In the genomic region with DNA sequence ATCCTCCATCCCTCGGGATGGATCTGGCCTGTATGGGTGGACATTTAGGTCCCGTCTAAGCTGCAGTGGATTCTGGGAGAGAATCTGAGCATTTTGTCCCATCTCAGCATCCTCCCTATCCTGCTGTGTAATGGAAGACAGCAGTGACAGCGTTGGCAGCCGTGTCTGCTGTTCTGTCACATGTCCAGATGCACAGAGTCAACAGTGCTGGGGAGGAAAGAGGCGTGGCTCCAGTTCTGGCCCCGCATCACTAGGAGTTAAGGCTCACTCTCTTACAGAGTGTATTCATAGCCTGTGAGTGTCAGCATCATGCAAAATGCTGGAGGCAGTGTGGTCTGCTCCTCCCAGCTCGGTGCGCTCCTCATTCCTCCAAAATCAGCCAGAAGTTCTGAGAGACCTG, we compare ENCODE assay signal across 18 mouse cellular contexts. TPM values are rescaled to one million over a fixed set of nuclear protein-coding genes. Genes with fewer than 3 reads are reported as not detected.
A peak's percentile ranks its signal among the peaks of the same experiment; 100 is the strongest.
DNase-seq lines count a peak whose midpoint lies in the region; ATAC-seq and TF ChIP-seq lines count a peak whose summit lies in the region.
"Had no signal": no experiment of that assay in that cellular context is flagged by ENCODE, and none has a peak within 500 bp of the region (broad histone marks: within the 10 kb centered on the region; RNA-seq: fewer than 3 reads in every experiment).

No protein-coding gene starts in this region.

- no peak overlapping the region for H3K4me3 ChIP-seq in gastrocnemius, adult 2 months
- H3K4me3 ChIP-seq in hindbrain, postnatal 0 days (ENCODE audit: low read length), result no peak overlapping the region
- H3K4me3 ChIP-seq in hindbrain, embryonic 14.5 days (replicated peaks; ENCODE audit: low read length), result no peak overlapping the region
- H3K4me3 ChIP-seq in lung, embryonic 16.5 days (ENCODE audit: low read length), result no peak overlapping the region
- H3K4me3 ChIP-seq in lung, adult 2 months (replicated peaks; ENCODE audit: extremely low read depth, low read depth, low read length), result no peak overlapping the region
- no peak overlapping the region for H3K4me3 ChIP-seq in stomach, embryonic 16.5 days (replicated peaks; ENCODE audit: low read length)
- H3K4me3 ChIP-seq: embryonic facial prominence, embryonic 13.5 days; hindbrain, embryonic 12.5 days; megakaryocyte, embryonic 14.5 days; neural tube, embryonic 15.5 days had no signal

- H3K4me1 ChIP-seq in hindbrain, postnatal 0 days (ENCODE audit: insufficient read depth, low read length), result peaks cover 5% of the 10 kb centered on the region; the same call in 1 of the 2 replicates
- H3K4me1 ChIP-seq in hindbrain, embryonic 14.5 days (replicated peaks; ENCODE audit: control insufficient read depth, insufficient read depth, low read length), result peaks cover 13% of the 10 kb centered on the region
- no peaks in the 10 kb centered on the region; the same call in 1 of the 2 replicates for H3K4me1 ChIP-seq in lung, embryonic 16.5 days (replicated peaks; ENCODE audit: control insufficient read depth, insufficient read depth, low read length)
- H3K4me1 ChIP-seq in lung, adult 2 months (ENCODE audit: control insufficient read depth, insufficient read depth, low read length), result no peaks in the 10 kb centered on the region
- H3K4me1 ChIP-seq in stomach, embryonic 16.5 days (ENCODE audit: control insufficient read depth, insufficient read depth, low read length), result no peaks in the 10 kb centered on the region

- peak; percentile 38 for DNase-seq in gastrocnemius, adult 2 months
- no peak for DNase-seq in gastrocnemius, postnatal 36 days
- no peak for DNase-seq in hindbrain, postnatal 0 days (ENCODE audit: low spot score)
- no peak for DNase-seq in hindbrain, embryonic 14.5 days (ENCODE audit: low spot score)
- no peak for DNase-seq in lung, adult 2 months
- DNase-seq: adrenal gland, postnatal 25 days; cerebellum, postnatal 25 days; kidney, adult 2 months; liver had no signal

- no peak overlapping the region for H3K4me2 ChIP-seq in hindbrain, postnatal 0 days (ENCODE audit: low read depth, low read length)
- no peak overlapping the region for H3K4me2 ChIP-seq in hindbrain, embryonic 14.5 days (replicated peaks)
- no peak overlapping the region for H3K4me2 ChIP-seq in lung, embryonic 16.5 days (ENCODE audit: low read depth, low read length)
- no peak overlapping the region for H3K4me2 ChIP-seq in stomach, embryonic 16.5 days (ENCODE audit: low read depth, low read length)
- H3K4me2 ChIP-seq: embryonic facial prominence, embryonic 13.5 days; hindbrain, embryonic 12.5 days; neural tube, embryonic 15.5 days had no signal

- H3K27me3 ChIP-seq in hindbrain, postnatal 0 days (ENCODE audit: insufficient read depth, low read length), result no peaks in the 10 kb centered on the region
- H3K27me3 ChIP-seq in hindbrain, embryonic 14.5 days (ENCODE audit: control insufficient read depth, insufficient read depth, low read length), result no peaks in the 10 kb centered on the region
- H3K27me3 ChIP-seq in lung, embryonic 16.5 days (ENCODE audit: control insufficient read depth, insufficient read depth, low read depth, low read length), result no peaks in the 10 kb centered on the region
- no peaks in the 10 kb centered on the region for H3K27me3 ChIP-seq in stomach, embryonic 16.5 days (ENCODE audit: control insufficient read depth, insufficient read depth, low read length)
- H3K27me3 ChIP-seq: embryonic facial prominence, embryonic 13.5 days; hindbrain, embryonic 12.5 days; megakaryocyte, embryonic 14.5 days; neural tube, embryonic 15.5 days had no signal

- H3K36me3 ChIP-seq in hindbrain, postnatal 0 days (ENCODE audit: insufficient read depth, low read length), result no peaks in the 10 kb centered on the region
- peaks cover 10% of the 10 kb centered on the region; the same call in 1 of the 2 replicates for H3K36me3 ChIP-seq in hindbrain, embryonic 14.5 days (replicated peaks; ENCODE audit: control insufficient read depth, insufficient read depth)
- no peaks in the 10 kb centered on the region for H3K36me3 ChIP-seq in lung, embryonic 16.5 days (ENCODE audit: control insufficient read depth, insufficient read depth, low read length)
- H3K36me3 ChIP-seq in stomach, embryonic 16.5 days (ENCODE audit: control insufficient read depth, insufficient read depth, low read length), result no peaks in the 10 kb centered on the region
- H3K36me3 ChIP-seq: hindbrain, embryonic 12.5 days; neural tube, embryonic 15.5 days had no signal

- WGBS in hindbrain, postnatal 0 days, result 64% methylated on average over 8 of the region's 8 CpGs
- 72% methylated on average over 8 of the region's 8 CpGs for WGBS in hindbrain, embryonic 14.5 days
- WGBS in lung, embryonic 16.5 days, result 45% methylated on average over 8 of the region's 8 CpGs
- WGBS in lung, adult 2 months, result 52% methylated on average over 8 of the region's 8 CpGs
- WGBS in stomach, embryonic 16.5 days, result 56% methylated on average over 8 of the region's 8 CpGs

- no peak overlapping the region for H3K27ac ChIP-seq in gastrocnemius, adult 2 months
- H3K27ac ChIP-seq in hindbrain, postnatal 0 days, result no peak overlapping the region
- H3K27ac ChIP-seq in hindbrain, embryonic 14.5 days, result no peak overlapping the region
- no peak overlapping the region for H3K27ac ChIP-seq in lung, embryonic 16.5 days (ENCODE audit: low read length)
- no peak overlapping the region for H3K27ac ChIP-seq in stomach, embryonic 16.5 days (ENCODE audit: low read length)
- H3K27ac ChIP-seq: embryonic facial prominence, embryonic 13.5 days; hindbrain, embryonic 12.5 days; neural tube, embryonic 15.5 days had no signal

- no peak for TF ChIP-seq CTCF in gastrocnemius, adult 2 months (IDR thresholded peaks at IDR 0.05)
- TF ChIP-seq CTCF in hindbrain, postnatal 0 days (IDR thresholded peaks at IDR 0.05; ENCODE audit: low read depth), result no peak
- no peak for TF ChIP-seq CTCF in lung, adult 2 months (IDR thresholded peaks at IDR 0.05; ENCODE audit: insufficient read depth, low read length)

- TF ChIP-seq POLR2A in lung, adult 2 months (IDR thresholded peaks at IDR 0.05; ENCODE audit: borderline replicate concordance, extremely low read depth, low read depth, low read length), result no peak

- intact Hi-C loops in gastrocnemius, adult 2 months (cut with DNase I), result no loop called here
- intact Hi-C loops in gastrocnemius, postnatal 36 days (cut with DNase I), result no loop called here

- H3K9me3 ChIP-seq in hindbrain, postnatal 0 days (ENCODE audit: low read length), result no peaks in the 10 kb centered on the region
- H3K9me3 ChIP-seq in hindbrain, embryonic 14.5 days (ENCODE audit: control insufficient read depth, low read length), result no peaks in the 10 kb centered on the region
- no peaks in the 10 kb centered on the region for H3K9me3 ChIP-seq in lung, embryonic 16.5 days (ENCODE audit: control insufficient read depth, low read length)
- H3K9me3 ChIP-seq in stomach, embryonic 16.5 days (replicated peaks; ENCODE audit: control insufficient read depth, low read length), result no peaks in the 10 kb centered on the region
- H3K9me3 ChIP-seq: embryonic facial prominence, embryonic 13.5 days; G1E; hindbrain, embryonic 12.5 days; neural tube, embryonic 15.5 days had no signal

- H3K9ac ChIP-seq in hindbrain, postnatal 0 days (replicated peaks; ENCODE audit: low read length), result no peak overlapping the region
- no peak overlapping the region for H3K9ac ChIP-seq in hindbrain, embryonic 14.5 days
- no peak overlapping the region for H3K9ac ChIP-seq in lung, embryonic 16.5 days (ENCODE audit: low read length)
- no peak overlapping the region for H3K9ac ChIP-seq in stomach, embryonic 16.5 days (ENCODE audit: low read length)
- H3K9ac ChIP-seq: embryonic facial prominence, embryonic 13.5 days; hindbrain, embryonic 12.5 days; neural tube, embryonic 15.5 days had no signal

- ATAC-seq in hindbrain, postnatal 0 days, result 0 out of 2 replicates have a peak, but pooled peaks have one; percentile 16
- ATAC-seq in hindbrain, embryonic 14.5 days (ENCODE audit: low FRiP score), result no peak
- ATAC-seq in lung, embryonic 16.5 days (ENCODE audit: low read depth), result peak; percentile 86
- peak; percentile 68; the same call in 1 of the 2 replicates for ATAC-seq in stomach, embryonic 16.5 days (ENCODE audit: insufficient read depth, low FRiP score)

RNA-seq across cellular contexts. Expression of a gene that starts 28.3 kb away (rescaled TPM):
- total RNA-seq in gastrocnemius, adult 2 months (2021), result not detected
- not detected for total RNA-seq in gastrocnemius, postnatal 36 days (2021)
- total RNA-seq in hindbrain, postnatal 0 days (2014; rRNA removed), result 0.65 and 1.3 TPM in 2 replicates
- polyA plus RNA-seq in hindbrain, postnatal 0 days (2015; fragmentation: Nextera tagmentation; extraction: Ambion mirVana), result 0.28 and 0.76 TPM in 2 replicates
- polyA plus RNA-seq in hindbrain, embryonic 14.5 days (2014; fragmentation: Nextera tagmentation; extraction: Ambion mirVana), result not detected in 2 replicates
- polyA plus RNA-seq in lung, embryonic 16.5 days (2015; fragmentation: Nextera tagmentation; extraction: Ambion mirVana), result 1.8 and 2.3 TPM in 2 replicates
- polyA plus RNA-seq in lung, adult 2 months (2012; rRNA removed), result 8.2 and 9.6 TPM in 2 replicates
- polyA plus RNA-seq in stomach, embryonic 16.5 days (2015; fragmentation: Nextera tagmentation; extraction: Ambion mirVana), result 4.0 and 4.1 TPM in 2 replicates
- total RNA-seq: left cerebral cortex, postnatal 10 days had no signal
- polyA plus RNA-seq: forebrain, embryonic 11.5 days had no signal
